Mouse (Mus musculus) liver, embryonic 14.5 days (tissue): ENCODE data around the gene Tns4.

Experiments used
- CTCF ChIP-seq: IDR thresholded peaks from 2 replicates; pipeline ENCODE4 v1.5.1; 2016; ENCODE audit warnings: antibody characterized with exemption, low read depth, control low read depth
- EP300 ChIP-seq: IDR thresholded peaks from 2 replicates; pipeline ENCODE4 v1.6.1; 2016; ENCODE audit warnings: antibody characterized with exemption, low read depth

DNA sequence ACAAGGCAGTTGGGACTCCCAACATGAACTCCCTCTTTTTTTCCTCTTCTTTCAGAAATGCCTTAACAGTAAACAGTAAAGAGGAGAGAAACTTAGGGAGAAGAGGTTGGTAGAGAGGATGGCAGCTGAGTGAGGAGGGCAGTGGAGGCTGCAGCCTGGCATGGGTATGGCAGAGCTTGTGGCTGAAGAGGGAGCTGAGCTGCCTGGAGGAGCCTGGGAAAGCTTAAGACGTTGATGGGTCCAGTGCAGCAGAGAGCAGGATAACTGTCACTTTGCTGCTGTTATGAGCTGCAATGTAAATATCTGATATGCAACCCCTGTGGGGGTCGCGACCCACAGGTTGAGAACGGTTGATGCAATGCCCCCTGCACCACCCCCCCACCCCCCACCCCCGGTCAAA lies 23.6 kb upstream of the Tns4 start:
- TF ChIP-seq CTCF (no peak), EP300 (no peak)
